Mouse (Mus musculus) E14TG2a.4 (cell line): ENCODE measurements around the gene Dcaf1.

Experiments
- CTCF ChIP-seq: conservative IDR thresholded peaks from 2 replicates; pipeline ENCODE4 v1.5.1; 2014; ENCODE audit warnings: low read length
- NANOG ChIP-seq: IDR thresholded peaks from 2 replicates; pipeline ENCODE4 v1.6.1; 2014; ENCODE audit warnings: borderline replicate concordance, low read length, mixed read lengths
- POU5F1 ChIP-seq: IDR thresholded peaks from 2 replicates; pipeline ENCODE4 v1.6.1; 2014; ENCODE audit warnings: low read length, borderline replicate concordance

DNA sequence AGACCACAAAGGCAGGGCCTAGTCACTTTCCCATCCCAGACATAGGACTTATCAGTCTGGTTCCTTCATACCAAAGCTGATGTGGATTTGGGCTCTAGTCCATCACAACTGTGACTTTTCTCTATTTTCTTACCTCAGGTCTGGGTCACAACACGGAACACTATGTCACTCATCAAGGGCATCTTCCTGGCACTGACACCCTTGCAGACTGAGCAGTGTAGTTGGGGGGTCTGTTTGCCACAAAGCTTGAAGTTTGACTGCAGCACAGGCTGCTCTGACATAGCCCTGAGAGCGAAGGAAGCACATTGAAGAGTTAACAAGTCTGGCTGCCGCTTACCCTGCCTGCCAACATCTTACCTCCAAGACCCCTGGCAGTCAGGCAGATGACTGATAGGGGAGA lies 61.4 kb downstream of the Dcaf1 start:
- no peak for TF ChIP-seq CTCF
- no peak for TF ChIP-seq NANOG
- no peak for TF ChIP-seq POU5F1
